Mouse (Mus musculus) right cerebral cortex, postnatal 4 days (tissue): ENCODE measurements at regions not wholly inside any gene's neighbourhood (a gene's known extent, or its start where the extent isn't known, plus 50 kb on each side); places are given as distances from the start of the nearest gene placed in this dataset.
A peak's percentile ranks its signal among the peaks of the same experiment; 100 is the strongest.

Source experiments
- DNase-seq: peaks from one replicate; pipeline ENCODE4 v3.0.0-alpha.2; 2022

- DNase-seq, result no peak
Measured at GRCm38 (mm10) chr8:96318367-96318766, 430.0 kb upstream of the Got2 start.

GRCm38 (mm10) chr8:96308989-96309718 is 420.8 kb upstream of the Got2 start:
- DNase-seq, result no peak

DNA sequence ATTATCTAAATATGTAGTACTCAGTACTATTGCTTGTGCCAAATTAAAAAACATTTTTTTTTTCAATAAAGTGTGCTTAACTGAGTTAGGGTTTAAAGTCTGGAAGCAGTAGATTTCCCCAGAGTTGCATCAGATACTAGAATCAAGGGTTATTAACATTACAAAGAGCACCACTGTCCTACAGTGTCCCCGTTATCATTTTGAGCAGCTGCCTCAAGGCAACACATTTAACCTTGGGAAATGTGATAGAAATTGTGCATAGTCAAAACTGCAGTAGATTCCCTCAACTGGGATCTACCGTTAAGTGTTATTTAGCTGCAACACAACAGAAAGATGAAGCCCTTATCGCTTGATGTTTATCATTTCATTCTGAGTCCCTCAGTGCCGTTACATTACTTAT is 408.3 kb upstream of the Got2 start:
- DNase-seq, result no peak

DNA sequence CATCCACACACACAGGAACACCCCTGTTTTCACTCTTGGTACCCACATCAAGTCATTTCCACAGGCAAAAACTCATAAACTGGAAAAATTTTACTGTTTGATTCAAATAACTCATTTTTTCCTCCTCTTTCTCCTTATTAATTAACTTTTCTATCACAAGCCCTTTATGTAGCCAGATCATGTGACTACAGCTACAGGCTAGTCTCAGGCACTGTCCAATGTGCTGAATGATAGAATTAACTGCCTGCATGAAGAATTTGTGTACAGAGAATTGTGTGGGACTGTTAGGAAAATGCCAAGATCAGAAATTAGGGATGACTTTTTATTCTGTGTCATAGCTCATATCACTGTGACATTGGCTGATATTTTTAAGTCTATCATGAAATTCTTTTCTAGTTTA is 402.4 kb upstream of the Got2 start:
- DNase-seq, result no peak

- no peak for DNase-seq
Measured at GRCm38 (mm10) chr8:96289519-96289918, 401.2 kb upstream of the Got2 start.

GRCm38 (mm10) chr8:96288525-96288924 is 400.2 kb upstream of the Got2 start:
- no peak for DNase-seq

GRCm38 (mm10) chr8:96277479-96278138 is 389.3 kb upstream of the Got2 start:
- no peak for DNase-seq

GRCm38 (mm10) chr8:96277058-96277457 is 388.7 kb upstream of the Got2 start:
- DNase-seq, result no peak

GRCm38 (mm10) chr8:96256294-96256693 is 367.9 kb upstream of the Got2 start:
- DNase-seq, result no peak

GRCm38 (mm10) chr8:96255811-96256210 is 367.5 kb upstream of the Got2 start:
- DNase-seq, result no peak

DNA sequence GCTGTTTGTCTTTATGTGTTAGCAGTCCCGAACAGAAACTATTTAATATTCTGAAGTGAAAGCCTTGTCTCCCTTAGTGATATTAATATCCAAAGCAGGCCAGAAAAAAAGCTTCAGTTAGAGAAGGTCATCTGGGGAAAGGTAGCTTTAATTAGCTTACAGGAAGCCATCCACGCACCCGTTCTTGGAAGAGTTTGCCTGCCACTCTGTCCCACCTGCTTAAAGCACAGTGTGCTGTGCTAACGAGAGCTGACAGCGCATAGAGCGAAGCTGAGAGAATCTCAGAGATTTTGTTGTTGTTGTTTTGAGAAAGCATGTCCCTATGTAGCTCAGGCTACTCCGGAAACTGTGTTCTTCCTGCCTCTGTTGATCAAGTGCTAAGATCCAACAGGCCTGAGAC is 357.7 kb upstream of the Got2 start:
- DNase-seq, result no peak

- no peak for DNase-seq
Measured at GRCm38 (mm10) chr8:96244549-96245152, 356.3 kb upstream of the Got2 start.

- no peak for DNase-seq
Measured at GRCm38 (mm10) chr8:96238406-96238805, 350.1 kb upstream of the Got2 start.

GRCm38 (mm10) chr8:96237940-96238339 is 349.6 kb upstream of the Got2 start:
- no peak for DNase-seq

GRCm38 (mm10) chr8:96230412-96230811 is 342.1 kb upstream of the Got2 start:
- DNase-seq, result peak; percentile 46
